Mouse (Mus musculus) stomach, embryonic 14.5 days (tissue): ENCODE measurements around the gene Sqstm1. TPM values are rescaled to one million over a fixed set of nuclear protein-coding genes. Genes with fewer than 3 reads are reported as not detected.
"Not testable (repeated sequence)": the region's sequence is repeated elsewhere in the genome, so short reads cannot be mapped to it uniquely, and the experiment has no call there.

ENCODE experiments used
- ATAC-seq: fragments of 200-750 bp; cut with Nextera tagmentation; 2 replicates; pipeline ENCODE4 v1.8.0; 2017; ENCODE audit warnings: low read depth, moderate TSS enrichment; ENCODE audit not compliant: insufficient number of reproducible peaks, insufficient read depth, low FRiP score
- H3K27ac ChIP-seq: fragments of 300-500 bp; sonication (generic); 2 replicates; pipeline ENCODE4 v1.5.1; 2014; ENCODE audit warnings: mild to moderate bottlenecking, low read length, moderate library complexity, mixed read lengths
- H3K27me3 ChIP-seq: fragments of 300-500 bp; sonication (generic); 2 replicates; pipeline ENCODE4 v1.6.1; 2014; ENCODE audit warnings: low read length, control low read depth, mixed read lengths; ENCODE audit not compliant: control insufficient read depth, insufficient read depth
- H3K36me3 ChIP-seq: fragments of 300-500 bp; sonication (generic); 2 replicates; pipeline ENCODE4 v1.6.1; 2014; ENCODE audit warnings: mild to moderate bottlenecking, control low read depth, low read length, moderate library complexity, mixed read lengths; ENCODE audit not compliant: control insufficient read depth, insufficient read depth
- H3K4me1 ChIP-seq: fragments of 300-500 bp; sonication (generic); 2 replicates; pipeline ENCODE4 v1.6.1; 2014; ENCODE audit warnings: low read length, control low read depth, mixed read lengths; ENCODE audit not compliant: control insufficient read depth, insufficient read depth
- H3K4me2 ChIP-seq: fragments of 300-500 bp; sonication (generic); replicated peaks from 2 replicates; pipeline ENCODE4 v1.6.1; 2014; ENCODE audit warnings: low read depth, low read length, control low read depth
- H3K4me3 ChIP-seq: fragments of 300-500 bp; sonication (generic); 2 replicates; pipeline ENCODE4 v1.5.1; 2014; ENCODE audit warnings: low read depth, low read length, control low read depth
- H3K9ac ChIP-seq: fragments of 300-500 bp; sonication (generic); replicated peaks from 2 replicates; pipeline ENCODE4 v1.6.1; 2014; ENCODE audit warnings: low read depth, mild to moderate bottlenecking, control low read depth, low read length, moderate library complexity, mixed read lengths
- H3K9me3 ChIP-seq: fragments of 300-500 bp; sonication (generic); 2 replicates; pipeline ENCODE4 v1.6.1; 2016; ENCODE audit warnings: low read depth, low read length, control low read depth; ENCODE audit not compliant: control insufficient read depth
- WGBS: fragments of 180-500 bp; shearing (Covaris S2); extraction: QIAGEN DNeasy Blood & Tissue Kit; methylation state at CpG from one replicate; pipeline ENCODE4 v1.1.7; 2014; 5-methylcytosine and 5-hydroxymethylcytosine counted together
- polyA plus RNA-seq: library from polyadenylated mRNA; unstranded; fragments of >200 nt; fragmentation: Nextera tagmentation; extraction: Ambion mirVana; gene quantifications from 2 replicates; pipeline ENCODE4 v1.2.1, GENCODE M21; 2014

Gene Sqstm1
- polyA plus RNA-seq, 1 experiment from 2014 or later, result 173 TPM

- Histone ChIP-seq H3K36me3 (no peaks in the 10 kb centered on the region; the same call in 1 of the 2 replicates), H3K27ac (no peak overlapping the region), H3K9ac (no peak overlapping the region), H3K4me3 (no peak overlapping the region), H3K27me3 (no peaks in the 10 kb centered on the region), H3K4me1 (no peaks in the 10 kb centered on the region), H3K4me2 (no peak overlapping the region), H3K9me3 (no peaks in the 10 kb centered on the region)
- WGBS, result 72% methylated on average over 6 of the region's 6 CpGs
- ATAC-seq, result no peak
These were observed 30.0 kb downstream of the Sqstm1 start for GRCm38 (mm10) chr11:50180478-50181231.

DNA sequence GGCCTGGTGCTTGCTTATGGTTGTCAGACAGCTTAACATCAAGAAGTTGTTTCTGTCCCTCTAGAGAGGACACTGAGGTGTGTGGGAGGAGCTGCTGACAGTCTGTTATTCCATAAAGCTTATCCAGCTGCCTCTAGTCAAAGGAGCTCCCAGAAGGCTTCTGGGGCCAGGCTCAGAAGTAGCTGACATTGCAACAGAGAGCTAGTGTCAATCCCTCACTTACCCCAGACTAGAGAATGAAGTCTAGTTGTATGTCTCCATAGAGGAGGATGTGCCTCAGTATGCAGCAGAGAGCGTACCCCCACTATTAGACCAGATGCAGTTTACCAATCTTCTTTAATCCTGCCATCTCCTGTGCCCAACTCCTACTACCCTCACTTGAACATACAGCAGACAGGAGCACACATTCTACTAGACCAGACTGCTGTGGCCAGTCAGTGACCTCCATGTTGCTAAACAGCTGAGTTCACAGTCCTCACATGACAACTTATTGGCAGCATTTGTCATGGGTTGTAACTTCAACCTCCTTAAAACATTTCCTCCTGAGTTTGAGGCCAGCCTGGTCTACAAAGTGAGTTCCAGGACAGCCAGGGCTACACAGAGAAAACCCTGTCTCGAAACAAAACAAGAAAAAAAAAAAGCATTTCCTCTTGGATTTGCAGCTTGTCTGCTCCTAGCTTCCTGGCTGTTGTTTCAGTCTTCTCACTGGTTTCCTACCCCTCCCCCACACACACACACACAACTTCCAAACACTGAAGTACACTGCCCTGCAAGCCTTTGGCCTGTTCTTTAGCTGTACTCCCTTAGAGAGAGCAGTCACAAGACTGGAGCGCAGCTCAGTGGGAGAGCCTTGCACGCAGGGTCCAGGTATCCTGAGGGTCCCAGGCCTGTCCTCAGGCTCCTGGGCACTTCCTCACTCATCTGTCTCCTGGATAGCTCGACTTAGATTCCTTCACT lies 31.8 kb downstream of the Sqstm1 start:
- Histone ChIP-seq H3K27me3 (no peaks in the 10 kb centered on the region), H3K36me3 (no peaks in the 10 kb centered on the region; the same call in 1 of the 2 replicates), H3K9me3 (no peaks in the 10 kb centered on the region), H3K4me1 (peaks cover 6% of the 10 kb centered on the region; the same call in 1 of the 2 replicates), H3K9ac (no peak overlapping the region), H3K27ac (no peak overlapping the region), H3K4me3 (no peak overlapping the region), H3K4me2 (no peak overlapping the region)
- ATAC-seq, result no peak
- WGBS, result 72% methylated on average over 5 of the region's 5 CpGs

DNA sequence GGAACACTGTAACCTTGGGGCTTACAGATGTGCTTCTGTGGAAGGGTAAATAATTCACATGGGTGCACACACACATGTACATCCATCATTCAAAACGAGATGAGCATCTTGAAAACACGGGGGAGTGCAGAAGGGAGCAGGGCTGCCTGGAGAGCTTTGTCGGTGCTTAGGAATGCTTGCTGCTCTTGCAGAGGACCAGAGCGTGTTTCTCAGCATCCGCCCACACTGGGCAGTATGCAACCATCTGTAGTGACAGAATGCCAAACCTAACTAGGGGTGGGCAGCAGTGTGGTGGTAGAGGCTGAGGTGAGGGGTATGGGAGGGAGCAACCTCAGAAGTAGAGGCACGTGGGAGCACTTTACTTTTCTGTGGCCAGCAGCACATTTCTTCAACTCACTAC lies 33.5 kb downstream of the Sqstm1 start:
- Histone ChIP-seq H3K9ac (no peak overlapping the region), H3K27me3 (no peaks in the 10 kb centered on the region), H3K4me2 (no peak overlapping the region), H3K36me3 (no peaks in the 10 kb centered on the region; the same call in 1 of the 2 replicates), H3K4me1 (peaks cover 6% of the 10 kb centered on the region; the same call in 1 of the 2 replicates), H3K27ac (no peak overlapping the region), H3K9me3 (no peaks in the 10 kb centered on the region), H3K4me3 (no peak overlapping the region)
- no peak for ATAC-seq
- WGBS, result 67% methylated on average over 6 of the region's 6 CpGs

DNA sequence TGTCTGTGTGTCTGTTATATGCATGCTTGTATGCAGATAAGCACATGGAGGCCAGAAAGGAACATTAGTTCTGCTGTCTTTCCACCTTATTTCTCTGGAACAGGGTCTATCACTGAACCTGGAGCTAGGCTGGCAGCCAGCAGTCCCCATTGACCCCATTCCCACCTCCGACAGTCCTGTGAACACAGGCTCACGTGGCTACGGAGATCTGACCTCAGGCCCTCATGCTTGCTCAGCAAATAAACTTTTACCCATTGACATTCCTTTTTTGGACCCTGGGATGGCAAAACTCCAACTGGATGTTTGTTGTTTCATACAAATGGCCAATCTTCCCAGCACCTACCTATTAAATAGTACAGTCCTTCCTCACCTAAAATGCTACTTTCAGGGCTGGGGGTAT lies 34.3 kb downstream of the Sqstm1 start:
- H3K27ac ChIP-seq, result no peak overlapping the region
- no peak overlapping the region for H3K4me2 ChIP-seq
- no peak for ATAC-seq
- no peak overlapping the region for H3K4me3 ChIP-seq
- H3K36me3 ChIP-seq, result peaks cover 3% of the 10 kb centered on the region
- peaks cover 6% of the 10 kb centered on the region; the same call in 1 of the 2 replicates for H3K4me1 ChIP-seq
- no peaks in the 10 kb centered on the region for H3K9me3 ChIP-seq
- WGBS, result 55% methylated on average over 3 of the region's 3 CpGs
- no peaks in the 10 kb centered on the region for H3K27me3 ChIP-seq
- no peak overlapping the region for H3K9ac ChIP-seq

DNA sequence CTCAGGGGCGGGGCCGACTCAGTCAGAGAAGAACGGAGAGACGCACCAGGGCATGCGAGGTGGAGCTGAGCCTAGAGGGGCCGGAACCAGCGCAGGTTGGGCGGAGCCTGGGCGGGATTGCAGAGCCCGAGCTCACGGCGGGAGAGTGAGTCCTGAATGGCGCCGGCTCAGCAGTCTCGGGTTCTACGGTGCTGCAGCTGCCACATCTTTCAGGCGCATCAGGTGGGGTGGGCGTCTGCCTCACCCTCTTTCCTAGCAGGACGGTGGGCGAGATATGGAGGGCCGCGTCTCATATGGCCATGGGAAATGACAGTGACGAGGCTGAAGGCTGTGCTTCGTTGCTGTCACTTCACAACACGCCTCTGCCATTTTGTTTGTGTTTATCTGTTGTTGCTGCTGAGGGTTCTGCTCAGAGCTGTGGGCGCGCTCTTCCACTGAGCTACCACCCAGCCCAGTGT lies 35.9 kb downstream of the Sqstm1 start:
- no peaks in the 10 kb centered on the region for H3K27me3 ChIP-seq
- H3K27ac ChIP-seq, result peak overlapping the region; percentile 10; the same call in 1 of the 2 replicates
- peaks cover 6% of the 10 kb centered on the region; the same call in 1 of the 2 replicates for H3K4me1 ChIP-seq
- peaks cover 13% of the 10 kb centered on the region for H3K36me3 ChIP-seq
- H3K9me3 ChIP-seq, result no peaks in the 10 kb centered on the region
- H3K4me3 ChIP-seq, result peak overlapping the region; percentile 75
- WGBS, result under 1% methylated on average over 27 of the region's 27 CpGs
- peak overlapping the region; percentile 91 for H3K4me2 ChIP-seq
- H3K9ac ChIP-seq, result peak overlapping the region; percentile 71
- peak; percentile 99 for ATAC-seq

DNA sequence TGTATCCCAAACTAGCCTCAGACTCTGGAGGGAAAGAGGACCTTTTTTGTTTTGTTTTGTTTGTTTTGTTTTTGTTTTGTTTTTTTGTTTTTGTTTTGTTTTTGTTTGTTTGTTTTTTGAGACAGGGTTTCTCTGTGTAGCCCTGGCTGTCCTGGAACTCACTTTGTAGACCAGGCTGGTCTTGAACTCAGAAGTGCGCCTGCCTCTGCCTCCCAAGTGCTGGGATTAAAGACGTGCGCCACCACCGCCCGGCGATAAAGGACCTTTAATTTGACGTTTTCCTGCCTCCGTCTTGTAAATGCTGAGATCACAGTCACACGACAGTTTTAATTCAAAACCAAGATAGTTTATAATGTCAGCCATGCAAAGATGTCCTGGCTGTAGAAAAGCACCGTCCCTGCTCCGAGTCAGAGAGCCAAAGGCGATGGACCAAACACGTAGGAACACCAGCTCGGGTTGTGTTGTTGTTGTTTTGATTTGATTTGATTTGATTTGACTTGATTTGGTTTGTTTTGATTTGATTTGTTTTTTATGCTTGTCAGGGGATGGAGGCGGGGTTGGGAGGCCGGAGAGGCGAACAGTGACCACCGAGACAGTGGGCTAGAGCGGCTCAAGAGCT lies 36.4 kb downstream of the Sqstm1 start, which contains the start of gene Mrnip:
Mrnip (plus strand) TSS at position 334 of the 619 bp plus-strand sequence.
- not testable (repeated sequence) for H3K27me3 ChIP-seq, H3K9me3 ChIP-seq, H3K4me1 ChIP-seq
- WGBS, result 4% methylated on average over 19 of the region's 19 CpGs
- Histone ChIP-seq H3K36me3 (peaks cover 17% of the 10 kb centered on the region), H3K9ac (peak within 1 kb of the TSS; percentile 71), H3K4me2 (peak within 1 kb of the TSS; percentile 91), H3K27ac (peak within 1 kb of the TSS; percentile 10; the same call in 1 of the 2 replicates), H3K4me3 (peak within 1 kb of the TSS; percentile 75)
- peak; percentile 16; the same call in 1 of the 2 replicates for ATAC-seq

DNA sequence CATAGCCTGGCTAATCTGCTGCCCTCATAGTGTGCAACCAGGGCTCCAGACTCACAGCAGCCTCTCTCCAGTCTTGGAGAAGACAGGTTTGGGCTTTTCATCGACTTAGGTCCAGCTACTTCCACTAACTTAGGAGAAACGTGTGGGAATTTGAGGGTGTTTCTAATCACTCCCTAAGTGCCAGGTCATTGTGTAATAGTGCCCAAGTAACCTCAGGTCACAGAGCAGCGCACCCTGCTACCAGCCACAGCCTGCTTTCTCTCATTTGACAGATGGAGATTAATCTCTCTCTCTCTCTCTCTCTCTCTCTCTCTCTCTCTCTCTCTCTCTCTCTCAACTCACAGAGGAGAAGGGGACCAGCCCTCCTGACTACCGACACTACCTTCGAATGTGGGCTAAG lies 42.3 kb downstream of the Sqstm1 start:
- ATAC-seq, result no peak
- H3K4me3 ChIP-seq, result no peak overlapping the region
- H3K9me3 ChIP-seq, result no peaks in the 10 kb centered on the region
- H3K9ac ChIP-seq, result no peak overlapping the region
- no peaks in the 10 kb centered on the region for H3K4me1 ChIP-seq
- H3K27me3 ChIP-seq, result no peaks in the 10 kb centered on the region
- H3K4me2 ChIP-seq, result no peak overlapping the region
- peaks cover 44% of the 10 kb centered on the region for H3K36me3 ChIP-seq
- H3K27ac ChIP-seq, result no peak overlapping the region
- WGBS, result 79% methylated on average over 5 of the region's 5 CpGs
